Mouse (Mus musculus) ES-E14 (cell line): Measurements from ENCODE around the gene Ccdc148.

Experiments
- CHD2 ChIP-seq: IDR thresholded peaks from 2 replicates; pipeline ENCODE4 v1.6.1; 2014; ENCODE audit warnings: mild to moderate bottlenecking, low read depth, low read length, inconsistent platforms
- MAFK ChIP-seq: IDR thresholded peaks from 2 replicates; pipeline ENCODE4 v1.6.1; 2014; ENCODE audit warnings: mild to moderate bottlenecking, low read depth, low read length, inconsistent platforms; ENCODE audit not compliant: insufficient read depth
- ZC3H11A ChIP-seq: IDR thresholded peaks from 2 replicates; pipeline ENCODE4 v1.6.1; 2012; ENCODE audit warnings: low read depth, mild to moderate bottlenecking, inconsistent platforms, low read length, borderline replicate concordance
- ZNF384 ChIP-seq: IDR thresholded peaks from 2 replicates; pipeline ENCODE4 v1.6.1; 2012; ENCODE audit warnings: low read depth, low read length, inconsistent platforms

DNA sequence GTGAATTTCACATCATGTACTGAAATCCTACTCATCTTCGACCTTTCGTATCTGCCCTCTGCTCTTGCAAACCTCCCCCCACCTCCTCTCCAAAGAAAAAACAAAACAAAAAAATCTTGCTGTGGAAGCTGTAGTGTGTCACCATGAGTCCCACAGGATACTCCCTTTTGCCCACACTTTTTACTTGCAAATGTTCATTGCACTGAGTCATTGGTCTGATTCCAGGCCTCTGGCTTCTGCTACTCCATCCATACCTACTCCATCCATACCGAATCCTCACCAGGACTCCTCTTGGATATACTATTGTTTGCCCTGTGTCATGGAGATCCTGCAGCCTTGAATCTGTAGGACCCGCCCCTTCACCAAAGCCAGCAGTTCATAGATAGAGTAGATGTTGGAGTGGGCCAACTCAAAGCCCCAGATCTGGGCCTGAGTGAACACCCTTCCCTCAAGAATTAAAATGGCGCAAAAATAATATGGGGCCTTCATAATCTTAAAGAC, 39.0 kb upstream of the Ccdc148 start:
- TF ChIP-seq CHD2 (no peak), MAFK (no peak), ZNF384 (no peak), ZC3H11A (no peak)
